Mouse (Mus musculus) olfactory bulb, adult 2 months (tissue): ENCODE data around the gene Sptlc2. TPM values are rescaled to one million over a fixed set of nuclear protein-coding genes. Genes with fewer than 3 reads are reported as not detected.

Experiments used
- H3K27ac ChIP-seq: fragments of 200-500 bp; 2 replicates; pipeline ENCODE4 v1.5.1; 2012; ENCODE audit warnings: low read depth, low read length; ENCODE audit not compliant: insufficient read depth
- H3K4me1 ChIP-seq: fragments of 200-500 bp; 2 replicates; pipeline ENCODE4 v1.6.1; 2012; ENCODE audit warnings: low read length; ENCODE audit not compliant: control insufficient read depth, insufficient read depth
- H3K4me3 ChIP-seq: fragments of 200-500 bp; 2 replicates; pipeline ENCODE4 v1.5.1; 2012; ENCODE audit warnings: mild to moderate bottlenecking, low read depth, low read length, moderate library complexity; ENCODE audit not compliant: insufficient read depth
- CTCF ChIP-seq: fragments of 200-500 bp; IDR thresholded peaks from 2 replicates; pipeline ENCODE4 v1.5.1; 2012; ENCODE audit warnings: low read depth, mild to moderate bottlenecking, low read length, moderate library complexity; ENCODE audit not compliant: insufficient read depth
- POLR2A ChIP-seq: fragments of 200-500 bp; IDR thresholded peaks from 2 replicates; pipeline ENCODE4 v1.6.1; 2012; ENCODE audit warnings: mild to moderate bottlenecking, low read depth, low read length, moderate library complexity; ENCODE audit not compliant: insufficient read depth
- WGBS: fragments of 180-500 bp; shearing (Covaris S2); methylation state at CpG from one replicate; pipeline ENCODE4 v1.1.7; 2018; 5-methylcytosine and 5-hydroxymethylcytosine counted together
- polyA plus RNA-seq: library from polyadenylated mRNA; stranded (reverse); fragments of >200 nt; gene quantifications from 2 replicates; pipeline ENCODE4 v1.2.4, GENCODE M21; 2012; ENCODE audit warnings: low replicate concordance; ENCODE audit not compliant: missing spikeins, insufficient read depth, insufficient read length

Gene Sptlc2
- polyA plus RNA-seq, 1 experiment: not detected

- under 1% methylated on average over 79 of the region's 86 CpGs for WGBS
- H3K27ac ChIP-seq: no peak within 1 kb of the TSS
- TF ChIP-seq POLR2A (no peak), CTCF (no peak)
Observed at GRCm38 (mm10) chr12:87299657-87300440, 88.3 kb downstream of the Sptlc2 start, which contains the start of gene Ism2. Gene Ism2, minus strand, starts transcription at chr12:87299705.

DNA sequence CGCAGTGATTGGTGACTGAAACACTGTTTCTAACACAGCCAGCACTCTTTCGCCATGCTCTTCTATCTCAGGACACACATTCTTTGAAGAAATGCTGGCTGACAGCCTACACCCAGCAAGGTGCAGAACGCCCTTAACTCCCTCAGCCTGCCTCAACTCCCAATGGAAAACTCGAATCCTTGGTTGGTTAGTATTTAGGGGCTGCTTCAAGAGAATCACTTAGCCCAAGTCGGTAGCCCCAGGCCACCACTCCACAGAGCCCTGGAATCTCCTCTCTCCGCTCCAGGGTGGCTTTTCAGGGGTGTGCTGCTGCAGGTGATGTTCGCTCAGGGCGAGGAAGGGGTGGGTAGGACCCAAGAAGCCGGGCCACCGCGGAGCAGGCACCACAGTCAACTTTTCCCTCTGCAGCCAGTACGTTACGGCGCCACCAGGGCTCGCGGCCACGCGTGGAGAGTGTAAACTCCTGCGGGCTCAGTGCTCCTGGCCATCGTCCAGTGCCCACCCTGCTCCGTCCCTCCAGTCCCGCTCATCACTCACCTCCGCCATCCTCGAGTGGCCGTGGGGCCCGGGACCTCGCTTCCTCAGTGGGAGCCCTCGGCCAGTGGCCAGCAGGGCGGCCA lies 89.0 kb downstream of the Sptlc2 start:
- Histone ChIP-seq H3K4me1 (peaks cover 14% of the 10 kb centered on the region), H3K4me3 (peak overlapping the region; percentile 51), H3K27ac (no peak overlapping the region)
- TF ChIP-seq POLR2A (no peak), CTCF (no peak)
- 11% methylated on average over 29 of the region's 29 CpGs for WGBS

More at GRCm38 (mm10) chr12:87299657-87300440, 88.3 kb downstream of the Sptlc2 start, which contains the start of gene Ism2:
- Histone ChIP-seq H3K4me3 (peak within 1 kb of the TSS; percentile 51), H3K4me1 (peaks cover 14% of the 10 kb centered on the region)

- Histone ChIP-seq H3K27ac (no peak overlapping the region), H3K4me3 (no peak overlapping the region), H3K4me1 (peaks cover under 1% of the 10 kb centered on the region)
- TF ChIP-seq CTCF: no peak
- no peak for TF ChIP-seq POLR2A
- WGBS: 76% methylated on average over 6 of the region's 6 CpGs
Observed at GRCm38 (mm10) chr12:87293934-87294333, 94.2 kb downstream of the Sptlc2 start.

- no peaks in the 10 kb centered on the region for H3K4me1 ChIP-seq
- H3K4me3 ChIP-seq: no peak overlapping the region
- 94% methylated on average over 5 of the region's 5 CpGs for WGBS
- H3K27ac ChIP-seq: no peak overlapping the region
- TF ChIP-seq POLR2A (no peak), CTCF (no peak)
Observed at GRCm38 (mm10) chr12:87289100-87289499, 99.1 kb downstream of the Sptlc2 start.

DNA sequence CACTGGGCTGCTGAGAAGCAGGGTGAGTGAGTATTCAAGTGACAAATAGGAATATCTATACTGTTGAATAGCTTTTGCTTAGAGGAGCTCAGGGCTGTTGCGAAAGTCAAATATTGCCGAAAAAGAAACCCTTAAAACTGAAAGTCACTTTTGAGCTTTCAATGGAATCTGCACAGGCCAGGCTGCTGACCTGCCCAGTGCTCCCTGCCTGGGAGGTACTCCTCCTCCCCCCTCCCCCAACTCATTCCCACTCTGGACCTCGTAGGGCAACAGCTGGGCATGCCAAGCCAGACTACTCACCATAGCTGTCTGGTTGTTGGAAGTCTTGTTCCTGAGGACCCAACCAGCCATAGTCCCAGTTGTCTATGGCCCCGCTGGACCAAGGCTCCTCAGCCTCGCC lies 103.4 kb downstream of the Sptlc2 start:
- 87% methylated on average over 5 of the region's 5 CpGs for WGBS
- H3K4me3 ChIP-seq: no peak overlapping the region
- TF ChIP-seq POLR2A: no peak
- TF ChIP-seq CTCF: no peak
- no peak overlapping the region for H3K27ac ChIP-seq
- H3K4me1 ChIP-seq: no peaks in the 10 kb centered on the region

- TF ChIP-seq CTCF: no peak
- no peak for TF ChIP-seq POLR2A
- Histone ChIP-seq H3K4me1 (no peaks in the 10 kb centered on the region), H3K27ac (no peak overlapping the region), H3K4me3 (no peak overlapping the region)
- WGBS: 77% methylated on average over 4 of the region's 4 CpGs
Observed at GRCm38 (mm10) chr12:87284268-87284667, 103.9 kb downstream of the Sptlc2 start.

- 78% methylated on average over 7 of the region's 7 CpGs for WGBS
Observed at GRCm38 (mm10) chr12:87283706-87284105, 104.4 kb downstream of the Sptlc2 start.

DNA sequence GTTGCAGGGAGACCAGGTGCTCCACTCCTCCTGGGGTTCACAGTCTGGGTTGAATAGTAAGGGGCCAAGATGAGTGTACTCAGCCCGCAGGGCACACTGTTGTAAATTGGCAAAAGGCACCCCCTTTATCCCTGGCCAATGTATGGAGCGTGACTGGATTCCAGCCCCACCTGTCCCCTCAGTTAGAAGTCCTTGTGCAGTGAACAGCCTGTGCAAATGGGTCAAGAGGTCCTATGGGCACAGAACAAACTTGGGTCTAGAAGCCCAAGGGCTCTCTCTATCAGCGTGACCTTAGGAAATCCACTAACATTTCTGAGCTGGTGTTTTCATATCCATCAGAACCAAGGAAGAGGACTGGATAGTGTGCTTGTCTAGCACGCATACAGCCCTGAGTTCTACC lies 105.4 kb downstream of the Sptlc2 start:
- H3K27ac ChIP-seq: no peak overlapping the region
- no peak for TF ChIP-seq POLR2A
- TF ChIP-seq CTCF: no peak

More at GRCm38 (mm10) chr12:87283706-87284105, 104.4 kb downstream of the Sptlc2 start:
- no peak overlapping the region for H3K4me3 ChIP-seq
- no peaks in the 10 kb centered on the region for H3K4me1 ChIP-seq
- no peak overlapping the region for H3K27ac ChIP-seq
- TF ChIP-seq CTCF (no peak), POLR2A (no peak)

GRCm38 (mm10) chr12:87281766-87282165 lies 106.4 kb downstream of the Sptlc2 start:
- H3K27ac ChIP-seq: no peak overlapping the region
- 100% methylated on average over 1 of the region's 1 CpGs for WGBS
- H3K4me1 ChIP-seq: no peaks in the 10 kb centered on the region
- H3K4me3 ChIP-seq: no peak overlapping the region
- TF ChIP-seq POLR2A (no peak), CTCF (no peak)

More for the DNA sequence above, 105.4 kb downstream of the Sptlc2 start:
- WGBS: 97% methylated on average over 4 of the region's 4 CpGs
- H3K4me1 ChIP-seq: no peaks in the 10 kb centered on the region
- no peak overlapping the region for H3K4me3 ChIP-seq
